Mouse (Mus musculus): ENCODE measurements around the gene Pde1b.

Pde1b gene

GRCm38 (mm10) chr15:103509317-103509716 lies 6.5 kb downstream of the Pde1b start:
- no peak for DNase-seq

- DNase-seq, result no peak
These were observed 8.8 kb downstream of the Pde1b start for GRCm38 (mm10) chr15:103511652-103512051.

- no peak for DNase-seq
These were observed 10.8 kb downstream of the Pde1b start for GRCm38 (mm10) chr15:103513621-103514031.

GRCm38 (mm10) chr15:103514119-103514518 lies 11.3 kb downstream of the Pde1b start:
- DNase-seq, result peak in 1 of 2 experiments; percentile 30

GRCm38 (mm10) chr15:103514914-103515313 lies 12.1 kb downstream of the Pde1b start:
- no peak for DNase-seq

GRCm38 (mm10) chr15:103518600-103519385 lies 16.0 kb downstream of the Pde1b start:
- no peak for DNase-seq

- DNase-seq, result no peak
These were observed 16.8 kb downstream of the Pde1b start for GRCm38 (mm10) chr15:103519386-103520378.

- no peak for DNase-seq
These were observed 19.7 kb downstream of the Pde1b start for GRCm38 (mm10) chr15:103522458-103523099.

GRCm38 (mm10) chr15:103523156-103523555 lies 20.3 kb downstream of the Pde1b start:
- no peak for DNase-seq

GRCm38 (mm10) chr15:103530372-103530771 lies 27.5 kb downstream of the Pde1b start:
- peak in 1 of 2 experiments; percentile 33 for DNase-seq

- no peak for DNase-seq
These were observed 31.3 kb downstream of the Pde1b start for GRCm38 (mm10) chr15:103534054-103534620.

- no peak for DNase-seq
These were observed 32.2 kb downstream of the Pde1b start for GRCm38 (mm10) chr15:103535030-103535429.

GRCm38 (mm10) chr15:103535786-103536185 lies 33.0 kb downstream of the Pde1b start:
- no peak for DNase-seq

GRCm38 (mm10) chr15:103536456-103536855 lies 33.6 kb downstream of the Pde1b start:
- DNase-seq, result no peak

- no peak for DNase-seq
These were observed 34.4 kb downstream of the Pde1b start for GRCm38 (mm10) chr15:103537011-103537821.

GRCm38 (mm10) chr15:103537822-103538213 lies 35.0 kb downstream of the Pde1b start, which contains the start of gene Ppp1r1a:
TSS of gene Ppp1r1a (minus strand) at chr15:103538003.
- no peak for DNase-seq

- DNase-seq, result no peak
These were observed 36.4 kb downstream of the Pde1b start for GRCm38 (mm10) chr15:103539259-103539658.

GRCm38 (mm10) chr15:103540646-103541045 lies 37.8 kb downstream of the Pde1b start:
- DNase-seq, result no peak

- DNase-seq, result no peak
These were observed 39.7 kb downstream of the Pde1b start for GRCm38 (mm10) chr15:103542526-103542925.

GRCm38 (mm10) chr15:103547983-103548382 lies 45.1 kb downstream of the Pde1b start:
- DNase-seq, result no peak

- DNase-seq, result no peak
These were observed 46.6 kb downstream of the Pde1b start for GRCm38 (mm10) chr15:103549475-103549874.

- DNase-seq, result no peak
These were observed 48.2 kb downstream of the Pde1b start for GRCm38 (mm10) chr15:103551053-103551452.
